Mouse (Mus musculus): ENCODE measurements around the gene Anxa6. TPM values are rescaled to one million over a fixed set of nuclear protein-coding genes. Genes with fewer than 3 reads are reported as not detected.

Anxa6 gene
- polyA plus RNA-seq, 1 experiment from 2014 or later, result 45.3 TPM

- no peak for DNase-seq
Observed at GRCm38 (mm10) chr11:55017201-55017600, 16.0 kb downstream of the Anxa6 start.

GRCm38 (mm10) chr11:55016758-55017157 is 16.5 kb downstream of the Anxa6 start:
- H3K9ac ChIP-seq, result no peak overlapping the region

More at GRCm38 (mm10) chr11:55017201-55017600, 16.0 kb downstream of the Anxa6 start:
- peaks cover 41% of the 10 kb centered on the region for H3K4me1 ChIP-seq (replicated peaks)
- no peak for ATAC-seq (ENCODE audit: low read depth)
- H3K36me3 ChIP-seq, result peaks cover 24% of the 10 kb centered on the region; the same call in 1 of the 2 replicates
- H3K27me3 ChIP-seq, result no peaks in the 10 kb centered on the region
- no peak overlapping the region for H3K4me2 ChIP-seq
- H3K27ac ChIP-seq, result no peak overlapping the region
- H3K9me3 ChIP-seq (replicated peaks), result no peaks in the 10 kb centered on the region
- no peak overlapping the region for H3K9ac ChIP-seq
- H3K4me3 ChIP-seq (replicated peaks), result no peak overlapping the region
- 55% methylated on average over 2 of the region's 2 CpGs for WGBS (ENCODE audit: insufficient replicate concordance)

GRCm38 (mm10) chr11:55015831-55016241 is 17.4 kb downstream of the Anxa6 start:
- Histone ChIP-seq H3K4me1 (replicated peaks) (peaks cover 27% of the 10 kb centered on the region), H3K4me3 (replicated peaks) (no peak overlapping the region), H3K36me3 (peaks cover 38% of the 10 kb centered on the region), H3K4me2 (no peak overlapping the region), H3K9ac (no peak overlapping the region), H3K27ac (no peak overlapping the region), H3K27me3 (no peaks in the 10 kb centered on the region), H3K9me3 (replicated peaks) (no peaks in the 10 kb centered on the region)
- ATAC-seq (ENCODE audit: low read depth), result no peak
- 59% methylated on average over 9 of the region's 9 CpGs for WGBS (ENCODE audit: insufficient replicate concordance)
- DNase-seq, result no peak

More at GRCm38 (mm10) chr11:55016758-55017157, 16.5 kb downstream of the Anxa6 start:
- H3K4me3 ChIP-seq (replicated peaks), result no peak overlapping the region
- no peak for ATAC-seq (ENCODE audit: low read depth)
- peaks cover 36% of the 10 kb centered on the region for H3K4me1 ChIP-seq (replicated peaks)
- WGBS (ENCODE audit: insufficient replicate concordance), result 62% methylated on average over 1 of the region's 1 CpGs
- H3K36me3 ChIP-seq, result peaks cover 29% of the 10 kb centered on the region
- H3K27ac ChIP-seq, result no peak overlapping the region
- DNase-seq, result no peak
- no peak overlapping the region for H3K4me2 ChIP-seq
- H3K27me3 ChIP-seq, result no peaks in the 10 kb centered on the region
- H3K9me3 ChIP-seq (replicated peaks), result no peaks in the 10 kb centered on the region

GRCm38 (mm10) chr11:55015264-55015663 is 18.0 kb downstream of the Anxa6 start:
- Histone ChIP-seq H3K36me3 (peaks cover 43% of the 10 kb centered on the region), H3K27me3 (no peaks in the 10 kb centered on the region), H3K9ac (no peak overlapping the region), H3K4me1 (replicated peaks) (peaks cover 21% of the 10 kb centered on the region), H3K4me2 (no peak overlapping the region), H3K27ac (no peak overlapping the region), H3K9me3 (replicated peaks) (no peaks in the 10 kb centered on the region), H3K4me3 (replicated peaks) (no peak overlapping the region)
- 63% methylated on average over 3 of the region's 3 CpGs for WGBS (ENCODE audit: insufficient replicate concordance)
- ATAC-seq (ENCODE audit: low read depth) (no peak), DNase-seq (no peak)

- Histone ChIP-seq H3K4me1 (replicated peaks) (peaks cover 8% of the 10 kb centered on the region), H3K9me3 (replicated peaks) (no peaks in the 10 kb centered on the region), H3K4me3 (replicated peaks) (no peak overlapping the region), H3K27ac (no peak overlapping the region), H3K27me3 (no peaks in the 10 kb centered on the region), H3K9ac (no peak overlapping the region), H3K4me2 (no peak overlapping the region), H3K36me3 (peaks cover 48% of the 10 kb centered on the region)
- ATAC-seq (ENCODE audit: low read depth), result peak; percentile 57; the same call in 1 of the 2 replicates
- DNase-seq, result no peak
- whole genome bisulfite sequencing (ENCODE audit: insufficient replicate concordance), result 70% methylated on average over 6 of the region's 6 CpGs
Observed at GRCm38 (mm10) chr11:55013802-55014201, 19.4 kb downstream of the Anxa6 start.

GRCm38 (mm10) chr11:55012551-55013521 is 20.4 kb downstream of the Anxa6 start:
- DNase-seq (no peak), ATAC-seq (ENCODE audit: low read depth) (no peak)
- H3K9me3 ChIP-seq (replicated peaks), result no peaks in the 10 kb centered on the region
- peaks cover 6% of the 10 kb centered on the region for H3K4me1 ChIP-seq (replicated peaks)
- H3K4me3 ChIP-seq (replicated peaks), result no peak overlapping the region
- H3K4me2 ChIP-seq, result no peak overlapping the region
- WGBS (ENCODE audit: insufficient replicate concordance), result 72% methylated on average over 5 of the region's 5 CpGs
- no peaks in the 10 kb centered on the region for H3K27me3 ChIP-seq
- H3K27ac ChIP-seq, result no peak overlapping the region
- peaks cover 53% of the 10 kb centered on the region for H3K36me3 ChIP-seq
- H3K9ac ChIP-seq, result no peak overlapping the region

- Histone ChIP-seq H3K4me2 (no peak overlapping the region), H3K36me3 (peaks cover 65% of the 10 kb centered on the region), H3K4me3 (replicated peaks) (no peak overlapping the region), H3K9ac (no peak overlapping the region), H3K27me3 (no peaks in the 10 kb centered on the region), H3K4me1 (replicated peaks) (peaks cover 6% of the 10 kb centered on the region), H3K9me3 (replicated peaks) (no peaks in the 10 kb centered on the region), H3K27ac (no peak overlapping the region)
- DNase-seq, result no peak
- no peak for ATAC-seq (ENCODE audit: low read depth)
- 59% methylated on average over 3 of the region's 3 CpGs for WGBS (ENCODE audit: insufficient replicate concordance)
Observed at GRCm38 (mm10) chr11:55011440-55011839, 21.8 kb downstream of the Anxa6 start.

GRCm38 (mm10) chr11:55008230-55008629 is 25.0 kb downstream of the Anxa6 start:
- no peak overlapping the region for H3K27ac ChIP-seq
- ATAC-seq (ENCODE audit: low read depth), result no peak
- no peak overlapping the region for H3K4me3 ChIP-seq (replicated peaks)
- DNase-seq, result no peak
- no peaks in the 10 kb centered on the region; the same call in 1 of the 2 replicates for H3K4me1 ChIP-seq (replicated peaks)
- H3K4me2 ChIP-seq, result no peak overlapping the region
- whole genome bisulfite sequencing (ENCODE audit: insufficient replicate concordance), result 20% methylated on average over 6 of the region's 6 CpGs
- peaks cover 70% of the 10 kb centered on the region for H3K36me3 ChIP-seq
- no peaks in the 10 kb centered on the region for H3K9me3 ChIP-seq (replicated peaks)
- no peaks in the 10 kb centered on the region for H3K27me3 ChIP-seq
- no peak overlapping the region for H3K9ac ChIP-seq

GRCm38 (mm10) chr11:55005684-55006083 is 27.6 kb downstream of the Anxa6 start:
- DNase-seq (no peak), ATAC-seq (ENCODE audit: low read depth) (no peak)
- Histone ChIP-seq H3K9me3 (replicated peaks) (0 out of 2 replicates have a peak, but pooled peaks cover 2% of the 10 kb centered on the region), H3K4me3 (replicated peaks) (no peak overlapping the region), H3K4me2 (no peak overlapping the region), H3K36me3 (peaks cover 62% of the 10 kb centered on the region), H3K27me3 (no peaks in the 10 kb centered on the region), H3K4me1 (replicated peaks) (no peaks in the 10 kb centered on the region), H3K27ac (no peak overlapping the region), H3K9ac (no peak overlapping the region)
- 75% methylated on average over 5 of the region's 5 CpGs for WGBS (ENCODE audit: insufficient replicate concordance)

GRCm38 (mm10) chr11:55004970-55005502 is 28.2 kb downstream of the Anxa6 start:
- H3K4me3 ChIP-seq (replicated peaks), result no peak overlapping the region
- H3K4me1 ChIP-seq (replicated peaks), result no peaks in the 10 kb centered on the region
- DNase-seq (no peak), ATAC-seq (ENCODE audit: low read depth) (no peak)
- H3K27ac ChIP-seq, result no peak overlapping the region
- 51% methylated on average over 7 of the region's 7 CpGs for WGBS (ENCODE audit: insufficient replicate concordance)
- no peaks in the 10 kb centered on the region for H3K27me3 ChIP-seq
- peaks cover 61% of the 10 kb centered on the region for H3K36me3 ChIP-seq
- H3K4me2 ChIP-seq, result no peak overlapping the region
- H3K9me3 ChIP-seq (replicated peaks), result 0 out of 2 replicates have a peak, but pooled peaks cover 2% of the 10 kb centered on the region
- no peak overlapping the region for H3K9ac ChIP-seq

- 49% methylated on average over 2 of the region's 2 CpGs for WGBS (ENCODE audit: insufficient replicate concordance)
- no peak overlapping the region for H3K9ac ChIP-seq
- H3K27me3 ChIP-seq, result no peaks in the 10 kb centered on the region
- no peaks in the 10 kb centered on the region for H3K4me1 ChIP-seq (replicated peaks)
- no peak overlapping the region for H3K27ac ChIP-seq
- 0 out of 2 replicates have a peak, but pooled peaks cover 2% of the 10 kb centered on the region for H3K9me3 ChIP-seq (replicated peaks)
- H3K4me3 ChIP-seq (replicated peaks), result no peak overlapping the region
- DNase-seq, result no peak
- H3K4me2 ChIP-seq, result no peak overlapping the region
- H3K36me3 ChIP-seq, result peaks cover 44% of the 10 kb centered on the region
- ATAC-seq (ENCODE audit: low read depth), result no peak
Observed at GRCm38 (mm10) chr11:54998708-54999107, 34.5 kb downstream of the Anxa6 start.
